Mouse (Mus musculus) neural tube, embryonic 10.5 days (tissue): ENCODE results near the gene Hps6.
A peak's percentile ranks its signal among the peaks of the same experiment; 100 is the strongest.
"Not testable (repeated sequence)": the region's sequence is repeated elsewhere in the genome, so short reads cannot be mapped to it uniquely, and the experiment has no call there.

Experiments used
- DNase-seq: peaks from one replicate; pipeline ENCODE4 v3.0.0-alpha.2; 2017; ENCODE audit warnings: low spot score; ENCODE audit errors: extremely low spot score

Hps6 gene

DNA sequence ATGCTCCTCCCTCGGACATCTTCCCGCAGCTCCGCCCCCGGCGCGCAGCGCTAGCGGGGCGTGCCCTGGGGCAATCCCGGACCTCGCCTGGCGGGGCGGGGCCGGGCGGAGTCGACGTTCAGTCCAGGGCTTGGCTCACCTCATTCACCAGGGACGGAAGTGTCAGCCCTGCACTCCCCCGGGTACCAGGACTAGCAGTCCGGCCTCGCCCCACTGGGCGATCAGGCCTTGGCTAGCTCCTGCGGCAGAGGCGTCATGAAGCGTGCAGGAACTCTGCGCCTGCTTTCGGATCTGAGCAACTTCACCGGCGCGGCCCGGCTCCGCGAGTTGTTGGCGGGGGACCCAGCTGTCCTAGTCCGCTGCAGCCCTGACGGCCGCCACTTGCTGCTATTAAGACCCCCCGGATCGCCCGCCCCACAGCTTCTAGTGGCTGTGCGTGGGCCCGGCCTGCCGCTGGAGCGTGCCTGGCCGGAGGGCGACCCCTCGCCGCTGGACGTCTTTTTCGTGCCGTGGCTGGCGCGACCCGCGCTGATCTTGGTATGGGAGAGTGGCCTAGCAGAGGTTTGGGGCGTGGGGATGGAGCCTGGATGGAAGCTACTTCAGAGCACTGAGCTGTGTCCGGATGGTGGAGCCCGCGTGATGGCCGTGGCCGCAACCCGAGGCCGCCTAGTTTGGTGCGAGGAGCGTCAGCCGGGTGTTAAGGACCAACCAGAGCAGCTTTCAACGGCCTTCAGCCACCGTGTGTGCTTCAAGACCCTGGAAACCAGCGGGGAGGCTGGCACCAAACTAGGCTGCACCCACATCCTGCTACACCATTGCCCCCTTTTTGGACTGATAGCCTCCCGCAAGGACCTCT is at the start of gene Hps6:
TSS of gene Hps6 (plus strand) at position 138 of the 856 bp plus-strand sequence.
- peak; percentile 69 for DNase-seq

DNA sequence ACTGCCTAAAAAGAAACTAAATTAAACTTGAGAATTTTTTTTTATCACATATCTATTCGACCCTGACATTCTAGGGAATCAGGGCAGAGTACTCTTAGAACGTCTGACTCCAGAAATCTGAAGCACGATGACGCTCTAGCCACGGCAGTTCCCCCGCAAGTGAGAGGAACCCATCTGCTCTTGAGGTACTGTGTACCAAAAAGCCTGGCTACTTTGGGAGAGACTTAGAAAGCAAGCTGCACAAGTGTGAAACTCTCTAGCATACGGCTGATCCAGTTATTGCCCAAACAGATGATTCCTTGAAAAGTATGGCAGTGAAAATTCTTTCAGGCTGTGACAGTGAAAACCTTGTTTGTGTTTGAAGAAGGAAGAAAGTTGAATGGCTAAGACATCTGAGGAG is 46.6 kb upstream of the Hps6 start:
- no peak for DNase-seq

DNA sequence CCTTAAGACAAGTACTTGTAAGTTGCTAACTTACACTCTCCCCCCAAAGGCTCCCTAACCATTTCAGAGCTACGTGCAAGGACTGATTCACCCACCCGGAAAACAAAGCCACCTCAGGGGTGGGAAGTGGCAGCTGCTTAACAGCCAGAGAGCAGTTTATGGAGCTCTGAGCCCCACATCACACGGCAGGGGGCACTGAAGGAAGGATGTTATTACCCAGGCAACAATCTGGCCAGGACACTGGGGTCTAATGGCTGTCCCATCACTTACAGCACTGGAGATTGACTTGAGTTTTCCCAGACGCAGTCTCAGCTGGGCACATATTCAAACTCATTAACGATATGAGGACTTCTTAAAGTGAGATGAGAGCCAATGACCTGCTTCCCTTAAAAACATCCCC is 42.5 kb upstream of the Hps6 start:
- no peak for DNase-seq

DNA sequence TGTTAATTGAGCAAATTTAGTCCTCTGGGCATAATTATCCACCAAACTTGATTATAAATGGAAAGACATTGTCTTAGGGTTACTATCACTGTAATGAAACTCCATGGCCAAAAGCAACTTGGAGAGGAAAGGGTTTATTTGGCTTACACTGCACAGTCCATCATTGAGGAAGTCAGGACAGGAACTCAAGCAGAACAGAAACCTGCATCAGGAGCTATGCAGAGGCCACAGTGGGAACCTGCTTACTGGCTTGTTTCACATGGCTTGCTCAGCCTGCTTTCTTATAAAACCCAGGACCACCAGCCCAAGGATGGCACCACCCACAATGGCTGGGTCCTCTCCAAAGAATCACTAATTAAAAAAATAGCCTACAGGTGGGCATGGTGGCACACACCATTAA is 18.9 kb upstream of the Hps6 start:
- DNase-seq = no peak

DNA sequence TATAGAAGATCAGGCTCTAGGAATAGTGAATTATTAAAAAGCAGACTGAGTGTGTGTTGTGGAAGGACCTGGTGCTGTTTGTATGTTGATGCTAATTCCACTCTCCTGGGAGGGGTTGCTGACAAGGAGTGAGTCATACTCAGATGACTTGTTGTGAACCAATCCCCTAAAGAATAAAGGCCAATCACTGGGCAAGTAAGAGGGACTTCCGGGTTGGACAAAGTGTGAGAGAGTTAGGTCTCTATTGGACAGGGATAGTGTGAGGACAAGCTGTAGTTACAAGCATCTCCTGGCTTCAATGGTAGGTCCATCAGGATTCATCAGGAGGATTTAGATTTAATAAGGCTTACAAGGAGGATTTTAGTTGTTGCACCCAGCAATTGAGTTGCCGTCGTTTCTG is 15.1 kb upstream of the Hps6 start:
- no peak for DNase-seq

DNA sequence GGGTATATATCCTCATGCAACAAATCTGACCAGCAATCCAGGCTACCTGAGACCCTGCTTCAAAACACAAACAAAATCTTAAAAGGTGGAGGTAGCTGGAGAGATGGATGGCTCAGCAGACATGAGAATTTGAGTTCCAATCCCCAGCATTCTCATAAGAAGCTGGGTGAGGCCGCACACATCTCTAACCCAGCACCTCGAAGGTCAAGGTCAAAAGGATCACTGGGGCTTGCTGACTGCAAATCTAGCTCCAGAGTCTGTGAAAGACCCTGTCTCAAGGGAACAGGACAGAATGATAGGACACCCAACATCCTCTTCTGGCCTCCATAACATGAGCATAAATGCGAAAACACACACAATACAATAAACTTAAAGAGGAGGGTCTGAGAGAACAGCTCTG is 12.1 kb upstream of the Hps6 start:
- no peak for DNase-seq

DNA sequence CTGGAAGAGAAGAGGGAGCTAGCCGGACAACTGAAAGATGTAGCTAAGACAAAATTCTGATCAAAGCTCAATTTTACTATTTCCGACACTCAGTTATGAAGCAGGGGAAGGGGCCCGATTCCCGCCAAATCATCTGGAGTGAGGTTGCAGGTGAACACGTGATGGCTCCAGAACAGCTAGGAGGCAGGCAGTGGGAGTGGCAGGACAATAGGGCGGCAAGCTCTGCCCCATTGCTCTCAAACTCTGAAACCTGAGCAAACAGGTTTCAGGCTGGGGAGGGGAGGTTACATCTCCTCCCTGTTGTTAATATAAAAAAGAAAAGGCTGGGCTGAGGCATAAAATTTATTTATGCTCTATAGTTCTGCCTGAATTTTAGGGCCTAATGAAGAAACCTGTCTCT is 9.9 kb upstream of the Hps6 start:
- DNase-seq = not testable (repeated sequence)

DNA sequence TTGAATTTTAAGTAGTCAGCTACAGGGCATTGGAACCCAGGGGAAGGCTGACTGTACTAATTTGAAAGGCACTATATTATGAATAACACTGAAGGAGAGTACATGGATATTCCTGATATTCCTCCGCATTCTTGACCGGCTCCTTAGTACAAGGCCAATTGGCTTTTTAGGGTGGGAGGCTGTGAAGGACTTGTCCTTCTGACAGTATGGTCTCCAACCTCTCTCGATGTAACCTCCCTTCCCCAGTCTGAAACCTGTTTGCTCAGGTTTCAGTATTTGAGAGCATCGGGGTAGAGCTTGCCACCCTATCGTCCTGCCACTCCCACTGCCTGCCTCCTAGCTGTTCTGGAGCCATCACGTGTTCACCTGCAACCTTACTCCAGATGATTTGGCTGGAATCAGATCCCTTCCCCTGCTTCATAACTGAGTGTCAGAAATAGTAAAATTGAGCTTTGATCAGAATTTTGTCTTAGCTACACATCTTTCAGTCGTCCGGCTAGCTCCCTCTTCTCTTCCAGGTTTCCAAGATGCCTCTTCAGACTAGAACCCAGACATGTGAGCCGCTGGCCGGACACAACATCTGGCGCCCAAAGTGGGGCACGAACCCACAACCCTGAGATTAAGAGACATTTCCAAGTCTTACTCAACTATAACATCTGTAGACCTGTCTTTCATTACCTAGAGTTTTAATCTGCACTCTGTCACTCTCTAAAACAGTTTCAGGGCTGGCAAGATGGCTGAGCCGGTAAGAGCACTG is 9.1 kb upstream of the Hps6 start:
- no peak for DNase-seq

DNA sequence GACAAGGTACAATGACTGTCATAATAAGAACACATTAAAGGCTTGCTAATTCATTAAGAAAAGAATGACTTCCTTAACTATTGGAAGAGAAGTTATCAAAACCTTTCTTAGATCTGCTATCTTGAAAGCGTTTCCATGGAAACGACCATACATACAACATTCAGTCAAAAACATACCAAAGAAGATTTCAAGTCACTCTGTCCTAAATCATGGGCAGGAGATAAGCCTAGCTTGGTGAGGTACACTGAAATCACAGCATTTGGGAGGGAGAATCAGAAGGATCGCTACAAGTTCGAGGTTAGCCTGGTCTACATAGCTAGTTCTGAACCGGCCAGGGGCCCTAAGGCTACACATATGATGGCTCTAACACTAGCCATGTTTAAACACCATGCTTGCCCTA is 5.9 kb upstream of the Hps6 start:
- peak; percentile 24 for DNase-seq

DNA sequence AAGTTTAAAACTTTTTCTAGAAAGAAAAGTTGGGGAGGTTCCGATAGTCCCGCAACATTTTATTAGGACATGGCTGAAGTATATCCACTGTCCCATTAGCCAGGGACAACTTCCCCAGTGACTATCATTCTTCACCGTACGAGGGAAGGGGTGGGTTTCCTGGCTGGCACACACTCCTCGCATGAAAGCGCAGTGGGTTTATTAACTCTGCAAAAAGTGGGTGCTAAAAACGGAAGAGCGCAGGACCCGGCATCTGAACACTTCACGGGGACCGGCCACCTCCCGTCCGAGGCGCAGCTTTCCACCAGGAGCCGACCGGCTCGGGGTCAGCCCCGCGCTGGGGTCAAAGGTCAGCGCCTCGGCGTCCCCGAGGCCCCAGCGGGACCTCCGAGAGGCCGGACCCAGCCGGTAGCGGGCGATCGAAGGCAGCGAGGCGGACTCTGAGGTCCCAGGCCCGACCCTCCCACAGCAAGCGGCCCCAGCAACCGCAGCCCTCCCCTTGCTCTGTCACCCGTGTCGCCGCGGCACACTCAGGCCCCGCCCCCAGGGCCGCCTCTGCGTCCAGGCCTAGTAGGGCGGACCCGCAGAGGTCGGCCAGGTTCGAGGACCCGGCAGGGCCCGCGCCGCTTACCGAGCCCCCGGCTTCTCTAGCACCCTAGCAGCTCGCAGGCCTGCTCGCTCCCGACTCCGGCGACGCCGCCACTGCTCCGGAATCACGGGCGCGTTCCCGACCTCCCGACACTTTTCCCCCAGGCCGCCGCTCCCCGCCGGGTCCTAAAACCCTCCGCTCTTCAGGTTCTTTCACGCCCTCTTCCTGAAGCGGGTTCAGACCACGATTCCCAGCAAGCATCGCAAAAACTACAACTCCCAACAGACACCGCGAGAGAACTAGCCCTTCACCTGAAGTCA is 5.3 kb upstream of the Hps6 start, which contains the start of gene Armh3:
TSS of gene Armh3 (minus strand) at position 704 of the 909 bp plus-strand sequence.
- DNase-seq = peak; percentile 93

DNA sequence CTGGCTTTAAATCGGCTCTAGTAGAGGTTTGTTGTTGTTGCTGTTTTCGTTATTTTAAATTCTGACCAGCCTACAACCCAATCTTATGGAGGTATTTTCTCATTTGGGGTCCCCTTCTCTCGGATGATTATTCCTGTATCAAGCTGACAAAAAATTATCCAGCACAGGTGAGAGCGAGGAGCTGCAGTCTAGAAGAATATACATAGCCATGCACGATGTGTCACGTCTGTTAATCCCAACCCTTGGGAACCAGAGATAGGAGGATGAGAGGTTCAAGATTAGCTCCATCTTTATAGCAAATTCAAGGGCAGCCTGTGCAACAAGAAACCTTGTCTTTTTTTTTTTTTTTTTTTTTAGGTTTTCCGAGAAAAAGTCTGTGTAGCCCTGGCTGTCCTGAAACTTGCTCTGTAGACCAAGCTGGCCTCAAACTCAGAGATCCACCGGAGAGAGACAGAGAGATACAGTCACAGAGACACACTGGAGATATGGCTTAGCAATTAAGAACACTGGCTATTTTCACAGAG is 4.6 kb upstream of the Hps6 start:
- no peak for DNase-seq

DNA sequence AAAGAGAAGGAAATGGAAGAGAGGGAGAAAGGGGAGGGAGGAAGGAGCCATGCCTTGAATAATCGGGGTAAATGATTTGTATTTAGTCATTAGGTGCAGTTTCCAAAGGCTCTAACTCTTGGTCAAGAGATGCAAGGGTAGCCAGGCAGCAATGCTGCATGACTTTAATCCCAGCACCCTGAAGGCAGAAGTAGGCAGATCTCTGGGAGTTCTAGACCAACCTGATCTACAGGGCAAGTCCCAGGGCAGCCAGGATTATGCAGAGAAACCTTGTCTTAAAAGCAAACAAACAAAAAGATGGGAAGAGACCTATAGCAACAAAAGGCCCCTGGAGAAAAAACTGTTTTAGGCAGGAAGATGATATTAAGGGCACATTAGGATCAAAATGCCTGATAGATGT is 3.9 kb upstream of the Hps6 start:
- DNase-seq = no peak

DNA sequence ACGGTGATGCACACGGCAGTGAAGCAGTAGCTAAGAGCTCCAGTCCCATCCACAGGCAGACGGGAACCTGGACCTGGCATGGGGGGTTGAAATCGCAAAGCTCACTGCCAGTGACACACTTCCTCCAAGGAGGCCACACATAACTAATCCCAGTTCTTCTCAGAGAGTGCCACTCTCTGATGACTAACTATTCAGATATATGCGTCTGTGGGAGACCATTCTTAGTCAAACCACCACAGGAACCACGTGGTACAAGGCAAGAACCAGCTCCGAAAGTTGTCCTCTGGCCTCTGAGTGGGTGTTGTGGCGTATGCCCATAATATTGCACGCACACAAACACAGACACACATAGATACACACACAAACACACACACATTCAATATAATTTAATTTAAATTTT is 1.0 kb upstream of the Hps6 start:
- DNase-seq = no peak

DNA sequence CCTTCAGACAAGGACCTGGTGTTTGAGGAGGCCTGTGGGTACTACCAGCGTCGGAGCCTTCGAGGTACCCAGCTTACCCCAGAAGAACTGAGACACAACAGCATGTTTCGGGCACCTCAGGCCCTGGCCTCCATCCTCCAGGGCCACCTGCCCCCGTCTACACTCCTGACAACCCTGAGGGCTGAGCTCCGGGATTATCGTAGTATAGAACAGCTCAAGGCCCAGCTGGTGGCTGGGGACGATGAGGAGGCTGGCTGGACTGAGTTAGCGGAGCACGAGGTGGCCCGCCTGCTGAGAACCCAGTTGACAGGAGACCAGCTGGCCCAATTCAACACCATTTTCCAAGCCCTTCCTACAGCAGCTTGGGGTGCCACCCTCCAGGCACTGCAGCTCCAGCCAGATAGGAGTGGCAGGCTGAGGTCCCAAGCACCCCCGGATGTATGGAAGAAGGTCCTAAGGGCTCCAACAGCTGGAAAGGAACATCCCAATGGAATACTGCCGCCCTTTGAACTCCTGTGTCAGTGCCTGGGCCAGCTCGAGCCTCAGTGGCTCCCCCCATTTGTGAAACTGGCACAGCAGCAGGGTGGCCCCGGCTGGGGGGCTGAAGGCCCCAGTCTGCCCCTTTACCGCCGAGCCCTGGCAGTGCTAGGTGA is 1.6 kb downstream of the Hps6 start:
- DNase-seq = no peak

DNA sequence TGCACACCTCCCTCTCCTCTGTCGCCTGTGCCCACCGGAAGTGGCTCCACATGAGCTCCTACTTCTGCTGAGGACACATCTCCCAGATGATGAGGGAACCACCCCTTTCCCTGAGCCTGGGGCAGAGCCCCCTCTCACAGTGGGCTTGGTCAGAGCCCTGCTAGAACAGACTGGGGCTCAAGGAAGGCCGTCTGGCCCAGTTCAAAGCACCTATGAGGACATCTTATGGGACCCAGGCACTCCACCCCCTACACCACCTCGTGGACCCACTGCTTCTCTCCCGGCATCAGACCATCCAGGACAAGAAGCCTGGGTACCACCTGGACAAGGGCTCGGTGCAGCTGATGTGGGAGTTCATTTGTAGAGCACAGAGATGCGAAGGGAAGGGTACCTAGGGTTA is 2.4 kb downstream of the Hps6 start:
- DNase-seq = no peak

DNA sequence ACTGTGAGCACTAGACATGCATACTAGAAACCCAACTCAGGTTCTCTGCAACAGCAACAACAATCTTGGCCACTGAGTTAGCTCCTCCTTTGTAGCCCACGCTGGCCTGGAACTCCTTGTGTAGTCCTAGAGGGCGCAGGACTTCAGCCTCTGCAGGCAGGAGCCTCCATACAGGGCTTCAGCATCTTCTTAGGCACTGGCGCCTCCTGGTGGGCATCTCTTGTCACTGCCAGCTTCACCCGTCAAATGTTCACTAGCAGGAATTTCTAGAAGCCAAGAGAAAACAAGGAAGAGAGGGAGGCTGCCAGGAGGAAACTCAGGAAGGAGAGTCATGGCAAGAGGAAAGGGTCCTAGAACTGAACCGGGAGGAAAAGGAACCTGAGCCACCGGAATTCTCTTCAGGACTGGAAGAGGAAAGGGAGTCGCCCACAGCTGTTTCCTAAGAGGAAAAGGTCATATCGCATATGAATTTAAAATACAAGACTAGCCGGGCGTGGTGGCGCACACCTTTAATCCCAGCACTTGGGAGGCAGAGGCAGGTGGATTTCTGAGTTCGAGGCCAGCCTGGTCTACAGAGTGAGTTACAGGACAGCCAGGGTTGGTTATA is 11.4 kb downstream of the Hps6 start:
- DNase-seq = peak; percentile 86

DNA sequence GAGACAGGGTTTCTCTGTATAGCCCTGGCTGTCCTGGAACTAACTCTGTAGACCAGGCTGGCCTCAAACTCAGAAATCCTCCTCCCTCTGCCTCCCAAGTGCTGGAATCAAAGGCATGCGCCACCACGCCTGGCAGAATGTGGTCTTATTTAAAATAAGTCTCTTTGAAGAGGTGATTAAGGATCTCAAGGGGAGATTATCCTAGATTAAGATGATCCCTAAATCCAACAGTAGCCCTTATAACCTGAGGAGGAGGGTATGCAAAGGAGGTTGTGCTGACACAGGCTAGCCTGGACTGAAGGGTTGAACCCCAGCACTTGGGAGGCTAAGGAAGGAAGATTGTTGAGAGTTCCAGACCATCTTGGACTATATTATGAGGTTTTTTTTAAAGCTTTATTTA is 12.7 kb downstream of the Hps6 start:
- DNase-seq = no peak

DNA sequence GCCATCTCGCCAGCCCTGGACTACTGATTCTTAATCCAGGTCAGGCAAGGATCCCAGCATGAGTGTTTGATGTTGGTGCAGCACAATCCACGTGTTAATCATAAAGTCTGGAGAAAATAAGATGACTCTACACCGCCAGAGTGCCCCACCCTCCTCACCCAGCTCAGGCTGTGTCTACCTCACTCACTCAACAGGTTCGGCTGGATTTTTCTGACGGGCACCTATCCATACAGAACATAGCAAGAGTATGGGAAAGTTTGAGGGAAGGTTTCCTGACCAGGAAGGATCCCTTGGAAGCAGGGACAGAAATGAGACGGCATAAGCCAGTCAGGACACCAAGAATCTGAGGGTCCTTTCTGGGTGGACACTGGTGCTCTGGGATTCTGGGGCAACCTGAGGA is 21.7 kb downstream of the Hps6 start:
- DNase-seq = no peak

DNA sequence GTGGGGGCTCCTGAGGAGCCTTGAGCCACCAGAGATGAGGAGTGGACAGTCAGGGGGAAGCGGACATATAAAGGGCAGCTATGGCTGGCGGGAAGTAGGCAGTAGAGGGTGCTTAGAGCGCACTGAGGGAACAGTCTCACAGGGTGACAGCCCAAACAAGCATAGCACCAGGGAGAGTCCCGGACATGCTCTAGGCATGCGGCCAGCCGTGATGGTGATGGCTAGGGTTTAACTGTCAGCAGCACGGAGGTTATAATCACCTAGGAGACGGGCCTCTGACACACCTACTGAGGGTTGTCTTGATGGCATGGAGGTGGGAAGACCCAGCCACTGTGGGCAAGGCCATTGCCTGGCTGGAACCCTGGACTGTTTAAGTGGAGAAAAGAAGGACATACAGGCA is 23.3 kb downstream of the Hps6 start:
- no peak for DNase-seq

DNA sequence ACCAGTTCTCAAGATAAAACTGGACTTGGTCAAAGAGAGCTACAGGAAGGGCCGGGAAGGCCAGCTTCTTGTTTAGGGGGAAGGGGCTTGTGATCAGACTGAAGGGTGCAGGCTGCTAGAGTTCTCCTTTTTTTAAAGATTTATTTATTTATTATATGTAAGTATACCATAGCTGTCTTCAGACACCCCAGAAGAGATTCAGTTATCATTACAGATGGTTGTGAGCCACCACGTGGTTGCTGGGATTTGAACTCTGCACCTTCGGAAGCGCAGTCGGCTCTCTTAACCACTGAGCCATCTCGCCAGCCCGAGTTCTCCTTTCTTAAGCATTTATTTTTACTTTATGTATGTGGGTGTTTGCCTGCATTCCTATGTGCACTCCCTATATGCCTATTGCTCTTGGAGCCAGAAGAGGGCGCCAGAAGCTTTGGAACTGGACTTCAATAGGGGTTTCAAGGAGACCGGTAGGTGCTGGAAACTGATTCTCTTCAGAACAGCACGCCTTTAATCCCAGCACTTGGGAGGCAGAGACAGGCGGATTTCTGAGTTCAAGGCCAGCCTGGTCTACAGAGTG is 25.5 kb downstream of the Hps6 start:
- no peak for DNase-seq
